Mouse (Mus musculus) midbrain, postnatal 0 days (tissue): ENCODE data around the gene Hamp2. TPM values are rescaled to one million over a fixed set of nuclear protein-coding genes. Genes with fewer than 3 reads are reported as not detected.
"Not testable (repeated sequence)": the region's sequence is repeated elsewhere in the genome, so short reads cannot be mapped to it uniquely, and the experiment has no call there.

Experiments used
- ATAC-seq: fragments of 200-750 bp; cut with Nextera tagmentation; 2 replicates; pipeline ENCODE4 v1.8.0; 2017; ENCODE audit warnings: moderate number of reproducible peaks, mild to moderate bottlenecking, moderate TSS enrichment, moderate library complexity; ENCODE audit not compliant: low FRiP score
- DNase-seq: peaks from one replicate; pipeline ENCODE4 v3.0.0-alpha.2; 2015; ENCODE audit warnings: low spot score
- H3K27ac ChIP-seq: fragments of 300-500 bp; sonication (generic); 2 replicates; pipeline ENCODE4 v1.5.1; 2014; ENCODE audit warnings: low read depth, mild to moderate bottlenecking, low read length, mixed read lengths
- H3K27me3 ChIP-seq: fragments of 300-500 bp; sonication (generic); 2 replicates; pipeline ENCODE4 v1.6.1; 2014; ENCODE audit warnings: low read length, control low read depth, mixed read lengths; ENCODE audit not compliant: insufficient read depth
- H3K36me3 ChIP-seq: fragments of 300-500 bp; sonication (generic); 2 replicates; pipeline ENCODE4 v1.6.1; 2014; ENCODE audit warnings: low read length, control low read depth, mixed read lengths; ENCODE audit not compliant: insufficient read depth
- H3K4me1 ChIP-seq: fragments of 300-500 bp; sonication (generic); 2 replicates; pipeline ENCODE4 v1.6.1; 2014; ENCODE audit warnings: mild to moderate bottlenecking, control low read depth, antibody characterized with exemption, low read length, mixed read lengths; ENCODE audit not compliant: insufficient read depth
- H3K4me2 ChIP-seq: fragments of 300-500 bp; sonication (generic); 2 replicates; pipeline ENCODE4 v1.6.1; 2014; ENCODE audit warnings: low read depth, mild to moderate bottlenecking, low read length, mixed read lengths; ENCODE audit not compliant: poor library complexity, severe bottlenecking
- H3K4me3 ChIP-seq: fragments of 300-500 bp; sonication (generic); 2 replicates; pipeline ENCODE4 v1.5.1; 2014; ENCODE audit warnings: low read depth, mild to moderate bottlenecking, low read length, moderate library complexity
- H3K9ac ChIP-seq: fragments of 300-500 bp; sonication (generic); replicated peaks from 2 replicates; pipeline ENCODE4 v1.6.1; 2014; ENCODE audit warnings: mild to moderate bottlenecking, low read length, moderate library complexity, mixed read lengths; ENCODE audit not compliant: poor library complexity, severe bottlenecking
- H3K9me3 ChIP-seq: fragments of 300-500 bp; sonication (generic); 2 replicates; pipeline ENCODE4 v1.6.1; 2016; ENCODE audit warnings: low read length, control low read depth
- CTCF ChIP-seq: IDR thresholded peaks from 2 replicates; pipeline ENCODE4 v1.5.1; 2016; ENCODE audit warnings: antibody characterized with exemption, mild to moderate bottlenecking
- WGBS: fragments of 180-500 bp; shearing (Covaris S2); extraction: QIAGEN DNeasy Blood & Tissue Kit; methylation state at CpG from one replicate; pipeline ENCODE4 v1.1.7; 2014; 5-methylcytosine and 5-hydroxymethylcytosine counted together
- polyA plus RNA-seq: library from polyadenylated mRNA; unstranded; fragments of >200 nt; fragmentation: Nextera tagmentation; extraction: Ambion mirVana; gene quantifications from 2 replicates; pipeline ENCODE4 v1.2.1, GENCODE M21; 2015
- total RNA-seq: library from RNA; depleted of rRNA; stranded (reverse); fragments of >200 nt; gene quantifications from 2 replicates; pipeline ENCODE4 v1.2.3, GENCODE M21; 2014

The Hamp2 gene
- total and polyA plus RNA-seq, 2 experiments from 2014 or later: not detected

DNA sequence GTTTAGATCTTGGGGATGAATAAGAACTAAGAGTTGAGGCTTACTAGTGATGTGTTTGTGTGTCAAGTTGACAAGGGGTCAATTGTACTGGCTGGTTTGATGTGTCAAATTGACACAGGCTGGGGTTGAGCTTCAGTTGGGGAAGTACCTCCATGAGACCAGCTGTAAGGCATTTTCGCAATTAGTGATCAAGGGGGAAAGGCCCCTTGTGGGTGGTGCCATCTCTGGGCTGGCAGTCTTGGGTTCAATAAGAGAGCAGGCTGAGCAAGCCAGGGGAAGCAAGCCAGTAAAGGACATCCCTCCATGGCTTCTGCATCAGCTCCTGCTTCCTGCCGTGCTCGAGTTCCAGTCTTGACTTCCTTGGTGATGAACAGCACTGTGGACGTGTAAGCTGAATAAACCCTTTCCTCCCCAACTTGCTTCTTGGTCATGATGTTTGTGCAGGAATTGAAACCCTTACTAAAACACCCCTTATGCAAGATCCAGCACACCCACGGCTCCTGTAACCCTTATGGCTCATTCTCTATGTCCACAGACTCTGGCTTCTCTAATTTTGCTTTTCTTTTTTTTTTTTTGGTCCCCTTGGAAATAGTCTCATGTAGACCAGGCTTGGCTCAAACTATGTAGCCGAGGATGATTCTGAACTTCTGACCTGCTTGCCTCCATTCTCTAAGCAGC is 11.1 kb upstream of the Hamp2 start:
- not testable (repeated sequence) for H3K27ac ChIP-seq, H3K36me3 ChIP-seq, H3K4me2 ChIP-seq, H3K9ac ChIP-seq, H3K27me3 ChIP-seq, ATAC-seq, DNase-seq, H3K4me1 ChIP-seq, H3K9me3 ChIP-seq, H3K4me3 ChIP-seq
- WGBS: 74% methylated on average over 6 of the region's 6 CpGs

DNA sequence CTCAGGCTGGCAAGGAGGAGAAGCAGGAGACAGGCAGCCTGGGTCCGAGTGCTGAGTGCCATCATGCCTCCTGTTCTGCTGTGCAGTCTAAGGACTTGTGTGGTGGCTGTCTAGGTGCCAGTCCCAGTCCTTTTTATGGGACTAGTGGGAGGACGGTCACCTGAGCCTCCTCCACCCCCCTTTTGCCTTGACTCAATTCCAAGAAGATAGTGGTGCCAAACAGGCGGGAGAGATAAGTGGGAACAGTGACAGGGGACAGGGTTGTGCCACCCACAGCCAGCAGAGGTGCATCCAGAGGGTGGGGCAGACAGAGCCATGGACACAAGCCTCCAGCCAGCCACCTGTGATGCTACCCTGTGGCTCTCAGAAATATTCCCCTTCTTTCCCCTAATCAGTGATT is 410 bp downstream of the Hamp2 start:
- WGBS: 59% methylated on average over 3 of the region's 3 CpGs
- Histone ChIP-seq H3K9ac (no peak overlapping the region), H3K27ac (no peak overlapping the region), H3K27me3 (no peaks in the 10 kb centered on the region), H3K4me3 (no peak overlapping the region), H3K36me3 (no peaks in the 10 kb centered on the region), H3K9me3 (no peaks in the 10 kb centered on the region), H3K4me2 (no peak overlapping the region), H3K4me1 (no peaks in the 10 kb centered on the region)
- ATAC-seq (no peak), DNase-seq (no peak)
- TF ChIP-seq CTCF: no peak

DNA sequence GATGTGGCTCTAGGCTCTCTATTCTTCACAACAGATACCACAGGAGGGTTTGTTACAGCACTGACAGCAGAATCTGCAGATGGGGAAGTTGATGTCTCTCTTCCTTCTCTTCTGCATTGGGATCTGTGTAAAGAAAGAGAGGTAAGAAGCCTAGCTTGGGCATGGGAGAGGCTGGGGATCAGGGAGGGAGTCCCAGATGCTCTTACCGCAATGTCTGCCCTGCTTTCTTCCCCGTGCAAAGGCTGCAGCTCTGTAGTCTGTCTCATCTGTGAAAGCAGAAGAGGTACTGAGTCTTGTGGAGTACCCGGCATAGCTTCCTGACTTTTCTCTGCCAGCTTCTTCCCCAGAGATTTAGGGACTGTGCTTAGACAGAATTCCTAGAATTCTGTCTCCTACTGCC is 2.0 kb downstream of the Hamp2 start:
- ATAC-seq, H3K27me3 ChIP-seq, H3K4me2 ChIP-seq, H3K4me3 ChIP-seq, H3K27ac ChIP-seq, H3K9me3 ChIP-seq, DNase-seq, H3K36me3 ChIP-seq, H3K4me1 ChIP-seq, H3K9ac ChIP-seq: not testable (repeated sequence)
- WGBS: 58% methylated on average over 3 of the region's 3 CpGs

DNA sequence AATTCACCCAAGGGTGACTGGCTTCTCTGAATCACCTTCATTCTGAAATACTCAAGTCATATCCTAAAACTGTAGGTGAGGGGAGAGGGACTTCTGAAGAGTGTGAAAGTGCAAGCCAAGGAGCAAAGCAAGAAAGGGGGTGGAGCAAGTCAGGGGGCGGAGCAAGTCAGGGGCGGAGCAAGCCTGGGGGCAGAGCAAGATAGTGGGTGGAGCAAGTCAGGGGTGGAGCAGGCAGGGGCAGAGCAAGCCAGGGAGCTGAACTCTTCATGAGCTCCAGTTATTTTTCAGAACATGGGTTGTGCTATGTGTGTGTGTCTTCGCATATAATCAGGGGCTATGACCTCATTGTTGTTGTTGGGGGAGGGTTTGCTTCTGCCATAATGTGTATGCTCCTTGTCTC is 4.3 kb downstream of the Hamp2 start:
- Histone ChIP-seq H3K4me3 (no peak overlapping the region), H3K36me3 (no peaks in the 10 kb centered on the region), H3K4me1 (no peaks in the 10 kb centered on the region), H3K27ac (no peak overlapping the region), H3K9ac (no peak overlapping the region), H3K4me2 (no peak overlapping the region), H3K9me3 (no peaks in the 10 kb centered on the region), H3K27me3 (no peaks in the 10 kb centered on the region)
- DNase-seq (no peak), ATAC-seq (no peak)
- WGBS: 56% methylated on average over 3 of the region's 3 CpGs
- TF ChIP-seq CTCF: no peak

DNA sequence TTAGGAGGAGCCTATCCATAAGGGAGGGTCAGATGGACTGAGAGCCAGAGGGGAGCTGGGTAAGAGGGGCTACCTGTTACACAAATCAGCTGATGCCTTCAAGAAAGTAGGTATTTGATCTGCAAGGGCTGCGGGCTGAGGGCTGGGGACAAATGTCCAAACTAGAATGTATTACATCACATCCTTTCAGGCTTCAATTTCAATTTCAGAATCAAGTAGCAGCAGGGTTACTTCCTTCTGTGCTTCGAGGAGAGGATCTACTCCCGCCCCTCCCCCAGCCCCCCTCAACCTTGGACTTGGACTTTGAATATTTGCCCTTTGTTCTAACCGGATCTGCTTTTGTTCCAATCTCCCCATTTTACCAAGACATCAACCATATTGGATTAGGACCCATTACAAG is 7.3 kb downstream of the Hamp2 start:
- Histone ChIP-seq H3K4me2 (no peak overlapping the region), H3K27me3 (no peaks in the 10 kb centered on the region), H3K4me1 (no peaks in the 10 kb centered on the region), H3K9me3 (no peaks in the 10 kb centered on the region), H3K4me3 (no peak overlapping the region), H3K27ac (no peak overlapping the region), H3K36me3 (no peaks in the 10 kb centered on the region), H3K9ac (no peak overlapping the region)
- DNase-seq (no peak), ATAC-seq (no peak)
- TF ChIP-seq CTCF: no peak
- WGBS: 42% methylated on average over 4 of the region's 4 CpGs

DNA sequence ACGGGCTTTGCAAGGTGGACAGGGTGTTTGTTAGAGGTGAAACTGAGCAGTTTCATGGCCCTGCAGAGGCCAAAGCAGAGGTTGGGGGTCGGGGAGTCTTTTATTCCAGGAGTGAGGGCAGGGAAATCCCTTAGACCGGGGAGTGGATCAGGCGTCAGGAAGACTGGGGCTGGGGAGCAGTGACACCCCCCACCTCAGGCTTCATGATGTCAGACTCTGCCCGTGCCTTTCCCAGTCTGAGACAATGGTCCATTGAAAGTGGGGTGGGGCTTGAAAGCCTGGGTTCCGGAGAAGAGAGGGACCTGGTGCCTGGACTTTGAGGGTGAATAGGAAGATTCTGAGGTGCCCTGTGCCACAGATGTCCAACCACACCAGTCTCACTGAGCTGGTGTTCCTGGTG is 7.8 kb downstream of the Hamp2 start:
- DNase-seq (no peak), ATAC-seq (no peak)
- H3K9me3 ChIP-seq: no peaks in the 10 kb centered on the region
- no peak for TF ChIP-seq CTCF
- 17% methylated on average over 6 of the region's 6 CpGs for WGBS
- H3K4me2 ChIP-seq: no peak overlapping the region
- H3K27ac ChIP-seq: no peak overlapping the region
- H3K27me3 ChIP-seq: no peaks in the 10 kb centered on the region
- H3K9ac ChIP-seq: no peak overlapping the region
- H3K36me3 ChIP-seq: no peaks in the 10 kb centered on the region
- no peak overlapping the region for H3K4me3 ChIP-seq
- no peaks in the 10 kb centered on the region for H3K4me1 ChIP-seq
